Mouse (Mus musculus) liver, embryonic 14.5 days (tissue): ENCODE results near the gene Mfsd2b. TPM values are rescaled to one million over a fixed set of nuclear protein-coding genes. Genes with fewer than 3 reads are reported as not detected.

Experiments
- ATAC-seq: fragments of 200-750 bp; cut with Nextera tagmentation; 2 replicates; pipeline ENCODE4 v1.8.0; 2017; ENCODE audit warnings: moderate number of reproducible peaks, mild to moderate bottlenecking, moderate library complexity; ENCODE audit not compliant: insufficient read depth
- DNase-seq, 3 experiments: peaks; one replicate each; pipeline ENCODE4 v3.0.0-alpha.2; 2012 to 2013; ENCODE audit warnings: low read depth in 3 of 3, low spot score in 3 of 3
- H3K27ac ChIP-seq: fragments of 300-500 bp; sonication (generic); 2 replicates; pipeline ENCODE4 v1.5.1; 2014; ENCODE audit warnings: moderate library complexity, mild to moderate bottlenecking, control low read depth, inconsistent platforms
- H3K27me3 ChIP-seq: fragments of 300-500 bp; sonication (generic); 2 replicates; pipeline ENCODE4 v1.6.1; 2014; ENCODE audit warnings: mild to moderate bottlenecking, low read length, moderate library complexity; ENCODE audit not compliant: control insufficient read depth, insufficient read depth
- H3K36me3 ChIP-seq: fragments of 300-500 bp; sonication (generic); replicated peaks from 2 replicates; pipeline ENCODE4 v1.6.1; 2014; ENCODE audit warnings: low read depth; ENCODE audit not compliant: control insufficient read depth, insufficient read depth
- H3K4me1 ChIP-seq, 2 experiments: fragments of 200-500 bp in 1 of 2; fragments of 300-500 bp in 1 of 2; sonication (generic) in 1 of 2; replicated peaks; 2 replicates each; pipeline ENCODE4 v1.6.1; 2012 to 2014; ENCODE audit warnings: antibody characterized with exemption in 1 of 2, inconsistent platforms in 1 of 2, low read length in 1 of 2; ENCODE audit not compliant: control insufficient read depth in 2 of 2, insufficient read depth in 2 of 2
- H3K4me2 ChIP-seq: fragments of 300-500 bp; sonication (generic); 2 replicates; pipeline ENCODE4 v1.6.1; 2014; ENCODE audit warnings: low read depth, mild to moderate bottlenecking, control low read depth, moderate library complexity
- H3K4me3 ChIP-seq, 2 experiments: fragments of 200-500 bp in 1 of 2; fragments of 300-500 bp in 1 of 2; sonication (generic) in 1 of 2; 2 replicates each; pipeline ENCODE4 v1.5.1; 2012 to 2014; ENCODE audit warnings: low read depth in 2 of 2, low read length in 2 of 2, mild to moderate bottlenecking in 2 of 2, control low read depth in 1 of 2, inconsistent platforms in 1 of 2, moderate library complexity in 1 of 2; ENCODE audit not compliant: insufficient read depth in 1 of 2
- H3K9ac ChIP-seq: fragments of 300-500 bp; sonication (generic); replicated peaks from 2 replicates; pipeline ENCODE4 v1.6.1; 2014; ENCODE audit warnings: mild to moderate bottlenecking, control low read depth, moderate library complexity
- H3K9me3 ChIP-seq: fragments of 300-500 bp; sonication (generic); 2 replicates; pipeline ENCODE4 v1.6.1; 2016; ENCODE audit warnings: low read length, mixed read lengths; ENCODE audit not compliant: control insufficient read depth
- CTCF ChIP-seq: IDR thresholded peaks from 2 replicates; pipeline ENCODE4 v1.5.1; 2016; ENCODE audit warnings: antibody characterized with exemption, low read depth, control low read depth
- EP300 ChIP-seq: IDR thresholded peaks from 2 replicates; pipeline ENCODE4 v1.6.1; 2016; ENCODE audit warnings: antibody characterized with exemption, low read depth
- WGBS: fragments of 180-500 bp; shearing (Covaris S2); extraction: QIAGEN DNeasy Blood & Tissue Kit; methylation state at CpG from one replicate; pipeline ENCODE4 v1.1.7; 2014; ENCODE audit not compliant: insufficient replicate concordance; 5-methylcytosine and 5-hydroxymethylcytosine counted together
- polyA plus RNA-seq, 2 experiments: library from polyadenylated mRNA; depleted of rRNA in 1 of 2; stranded (reverse) in 1 of 2; unstranded in 1 of 2; fragments of >200 nt; fragmentation: Nextera tagmentation in 1 of 2; extraction: Ambion mirVana in 1 of 2; gene quantifications; 2 replicates each; pipeline versions ENCODE4 v1.2.1 to v1.2.3; 2012 to 2014

The Mfsd2b gene
- polyA plus RNA-seq (2012; rRNA removed) = 45.9 and 53.1 TPM in 2 replicates
- polyA plus RNA-seq (2014; fragmentation: Nextera tagmentation; extraction: Ambion mirVana) = 54.6 and 62.6 TPM in 2 replicates

GRCm38 (mm10) chr12:4874161-4874927, at the start of gene Mfsd2b:
Mfsd2b (minus strand) TSS chr12:4874359.
- H3K4me3 ChIP-seq = peak within 1 kb of the TSS; percentile 82 to 92
- peaks cover 23 to 41% of the 10 kb centered on the region in 2 experiments for H3K4me1 ChIP-seq
- TF ChIP-seq CTCF (no peak), EP300 (no peak; the same call in 1 of the 2 replicates)
- WGBS = under 1% methylated on average over 24 of the region's 24 CpGs
- no peaks in the 10 kb centered on the region for H3K9me3 ChIP-seq
- peak; percentile 88 to 89 (median 88) for DNase-seq
- no peaks in the 10 kb centered on the region for H3K27me3 ChIP-seq
- peaks cover 18% of the 10 kb centered on the region for H3K36me3 ChIP-seq
- H3K9ac ChIP-seq = peak within 1 kb of the TSS; percentile 100
- H3K27ac ChIP-seq = peak within 1 kb of the TSS; percentile 99
- peak; percentile 80 for ATAC-seq
- peak within 1 kb of the TSS; percentile 96 for H3K4me2 ChIP-seq

- Histone ChIP-seq H3K9me3 (no peaks in the 10 kb centered on the region), H3K9ac (peak overlapping the region; percentile 97), H3K27me3 (no peaks in the 10 kb centered on the region), H3K4me2 (peak overlapping the region; percentile 64), H3K4me3 (peak overlapping the region; percentile 89 to 90), H3K4me1 (peaks cover 7 to 8% of the 10 kb centered on the region in 2 experiments), H3K27ac (peak overlapping the region; percentile 47), H3K36me3 (no peaks in the 10 kb centered on the region)
- WGBS = under 1% methylated on average over 48 of the region's 48 CpGs
- DNase-seq (peak; percentile 33 to 60 (median 36)), ATAC-seq (peak; percentile 51)
- TF ChIP-seq EP300 (no peak), CTCF (no peak)
Observed at GRCm38 (mm10) chr12:4917805-4918591, 43.8 kb upstream of the Mfsd2b start.

GRCm38 (mm10) chr12:4916994-4917804, 43.0 kb upstream of the Mfsd2b start, which contains the start of gene Atad2b:
Atad2b (plus strand) TSS chr12:4917353.
- peak within 1 kb of the TSS; percentile 89 to 92 for H3K4me3 ChIP-seq
- peak within 1 kb of the TSS; percentile 75 for H3K4me2 ChIP-seq
- H3K9me3 ChIP-seq = no peaks in the 10 kb centered on the region
- H3K9ac ChIP-seq = peak within 1 kb of the TSS; percentile 97
- TF ChIP-seq EP300 = no peak
- peak; percentile 96 for TF ChIP-seq CTCF
- H3K36me3 ChIP-seq = no peaks in the 10 kb centered on the region
- no peaks in the 10 kb centered on the region for H3K27me3 ChIP-seq
- ATAC-seq (peak; percentile 93), DNase-seq (peak; percentile 91 to 92 (median 92))
- peaks cover 7 to 8% of the 10 kb centered on the region in 2 experiments for H3K4me1 ChIP-seq
- WGBS = under 1% methylated on average over 82 of the region's 89 CpGs
- H3K27ac ChIP-seq = peak within 1 kb of the TSS; percentile 47

GRCm38 (mm10) chr12:4914944-4915343, 40.8 kb upstream of the Mfsd2b start:
- 76% methylated on average over 3 of the region's 3 CpGs for WGBS
- peaks cover 5 to 7% of the 10 kb centered on the region in 2 experiments for H3K4me1 ChIP-seq
- no peak overlapping the region for H3K4me3 ChIP-seq
- no peak overlapping the region for H3K4me2 ChIP-seq
- no peaks in the 10 kb centered on the region for H3K36me3 ChIP-seq
- H3K9me3 ChIP-seq = no peaks in the 10 kb centered on the region
- H3K27ac ChIP-seq = no peak overlapping the region
- ATAC-seq (no peak), DNase-seq (no peak)
- TF ChIP-seq EP300 = no peak
- TF ChIP-seq CTCF = no peak
- no peak overlapping the region for H3K9ac ChIP-seq
- H3K27me3 ChIP-seq = no peaks in the 10 kb centered on the region
